Mouse (Mus musculus) cerebellum, adult 8-10 months (tissue): ENCODE data around the gene Serpinf1.
"Not testable (repeated sequence)": the region's sequence is repeated elsewhere in the genome, so short reads cannot be mapped to it uniquely, and the experiment has no call there.

ENCODE experiments used
- DNase-seq: peaks from one replicate; pipeline ENCODE4 v3.0.0; 2022

Serpinf1 gene

DNA sequence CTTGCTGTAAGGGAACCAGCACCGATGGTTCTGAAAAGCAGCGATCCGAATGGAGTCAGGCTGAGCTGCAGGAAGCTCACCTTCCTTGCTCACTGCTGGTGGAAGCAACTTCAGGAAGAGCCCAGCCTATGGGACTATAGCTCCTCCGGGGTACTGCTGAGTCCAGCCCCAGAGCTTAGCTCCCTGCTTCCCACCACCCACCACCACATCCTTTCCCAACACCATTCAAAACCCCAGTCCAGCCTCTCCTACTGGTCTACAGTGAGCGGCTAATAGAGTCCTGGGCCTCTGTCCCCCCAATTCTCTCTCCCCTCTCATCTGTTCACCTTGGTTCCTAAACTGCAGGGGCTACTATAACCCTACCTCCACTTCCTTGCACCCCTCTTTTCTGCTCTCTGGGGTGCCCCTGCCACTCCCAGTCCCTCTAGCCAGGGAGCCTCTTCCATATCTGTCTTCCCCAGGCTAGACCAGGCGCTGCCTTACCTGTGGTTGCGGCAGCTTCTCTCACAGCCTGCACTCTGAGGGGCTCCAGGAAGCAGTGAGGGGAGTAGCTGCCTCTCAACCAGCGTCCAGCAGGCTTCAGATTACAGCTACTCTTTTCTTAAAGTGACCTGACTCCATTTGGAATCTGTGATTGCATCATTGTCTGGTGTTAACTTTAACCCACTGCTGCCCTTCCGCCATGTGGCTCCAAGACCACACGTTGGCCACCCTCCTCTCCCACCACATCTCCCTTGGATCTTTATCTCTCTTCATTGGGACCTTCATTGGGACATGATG is at the start of gene Serpinf1:
Gene Serpinf1, minus strand, starts transcription at position 689 of the 780 bp plus-strand sequence.
- no peak for DNase-seq

- DNase-seq, result no peak
Measured at GRCm38 (mm10) chr11:75470675-75471074, 48.2 kb upstream of the Serpinf1 start.

DNA sequence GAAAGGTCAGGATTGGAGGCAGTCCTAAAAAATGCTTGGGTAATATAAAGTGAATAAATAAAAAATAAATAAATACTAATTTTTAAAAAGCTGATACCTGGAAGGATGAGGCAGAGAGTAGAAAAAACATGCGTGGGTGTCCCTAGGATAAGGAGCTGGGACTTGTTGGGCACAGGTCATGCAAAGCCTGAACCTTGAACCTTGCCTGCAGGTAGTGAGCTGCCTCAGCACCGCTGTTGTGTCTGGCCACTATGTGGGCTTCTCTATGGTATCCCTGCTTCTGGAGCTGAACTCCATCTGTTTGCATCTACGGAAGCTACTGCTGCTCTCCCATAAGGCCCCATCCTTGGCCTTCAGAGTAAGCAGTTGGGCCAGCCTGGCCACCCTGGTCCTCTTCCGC is 46.8 kb upstream of the Serpinf1 start:
- DNase-seq, result no peak

GRCm38 (mm10) chr11:75468410-75468809 is 45.9 kb upstream of the Serpinf1 start:
- no peak for DNase-seq

DNA sequence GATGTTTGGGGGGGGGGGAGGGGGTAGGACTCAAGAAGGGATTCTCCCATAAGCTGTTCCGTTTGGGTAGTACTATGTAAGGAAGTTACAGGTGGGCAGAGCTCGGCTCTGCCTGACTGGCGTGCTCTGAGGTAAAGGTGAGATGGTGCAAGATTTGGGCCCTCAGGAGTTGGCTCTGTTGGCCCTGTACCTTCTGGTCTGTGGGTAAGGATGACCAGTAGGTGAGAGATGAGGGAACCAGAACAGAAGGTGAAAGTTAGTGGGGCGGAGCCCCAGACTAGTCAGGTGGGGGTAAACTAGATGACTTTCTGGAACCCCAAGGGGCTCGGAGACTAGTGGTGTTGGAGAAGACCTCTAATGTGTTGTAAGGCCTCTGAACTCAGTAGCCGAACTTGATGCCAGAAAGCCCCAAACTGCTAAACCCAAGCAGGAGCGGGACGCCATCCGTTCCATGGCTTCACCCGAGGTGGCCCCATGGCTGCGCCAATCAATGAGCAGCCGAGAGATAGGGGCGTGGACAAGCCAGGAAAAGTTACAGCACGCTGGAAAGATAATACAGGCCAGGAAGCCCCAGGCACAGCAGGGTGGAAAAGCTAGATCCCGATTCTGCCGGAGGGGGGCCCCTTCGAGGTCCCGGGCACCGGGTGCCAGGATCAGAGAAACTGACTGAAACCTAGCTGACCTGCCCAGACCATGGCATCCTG is 45.2 kb upstream of the Serpinf1 start:
- no peak for DNase-seq

DNA sequence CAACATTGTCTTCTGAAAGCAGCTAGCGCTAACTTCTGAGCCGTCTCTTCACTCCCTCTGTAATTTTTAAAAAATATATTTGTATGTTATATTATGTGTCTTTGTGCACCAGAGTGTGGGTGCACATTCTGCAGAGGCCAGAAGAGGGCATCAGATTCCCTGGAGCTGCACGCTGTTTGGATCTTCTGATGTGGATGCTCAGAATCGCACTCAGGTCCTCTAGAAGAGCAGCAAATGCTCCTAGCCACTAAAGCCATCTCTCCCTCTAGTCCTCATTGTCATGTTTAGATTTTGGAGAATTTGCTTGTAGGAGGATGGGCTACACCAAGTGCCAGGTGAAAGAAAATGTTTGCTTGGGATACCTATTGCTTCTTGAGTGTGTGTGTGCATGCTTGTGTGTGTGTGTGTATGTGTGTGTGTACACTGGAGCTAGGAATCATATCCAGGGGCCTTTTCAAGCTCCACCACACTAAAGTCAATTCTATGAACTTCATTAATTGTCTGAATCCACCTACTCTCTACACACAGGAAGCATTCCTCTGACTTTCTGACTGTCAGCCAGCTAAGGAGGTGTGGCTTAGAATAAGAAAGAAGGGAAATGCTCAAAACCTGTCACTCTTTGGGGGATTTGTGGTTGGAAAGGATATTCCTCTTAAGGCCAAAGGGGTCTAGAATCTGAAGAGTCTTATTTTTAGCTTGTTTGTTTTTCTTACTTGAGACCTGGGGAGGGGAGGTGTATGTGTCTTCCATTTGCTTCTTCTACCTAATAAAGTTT is 44.4 kb upstream of the Serpinf1 start:
- DNase-seq, result no peak

DNA sequence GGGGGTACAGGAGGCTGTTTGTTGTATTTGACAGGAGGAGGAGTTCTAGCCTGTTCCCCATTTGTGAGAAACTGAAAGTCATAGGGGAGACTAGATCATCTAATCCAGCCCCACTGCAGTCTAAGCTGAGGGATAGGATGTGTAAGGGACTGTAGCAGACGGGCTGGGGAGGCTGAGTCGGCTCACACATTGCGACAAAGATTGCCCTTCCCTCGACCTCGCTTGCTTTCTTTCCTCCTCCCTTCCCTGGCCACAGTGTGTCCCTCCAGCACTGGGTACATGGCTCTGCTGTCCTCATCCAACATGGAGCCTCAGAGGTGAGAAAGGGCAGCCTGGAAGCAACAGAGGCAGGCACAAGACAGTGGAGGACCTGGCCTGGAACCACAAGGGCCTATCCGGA is 42.5 kb upstream of the Serpinf1 start:
- no peak for DNase-seq

DNA sequence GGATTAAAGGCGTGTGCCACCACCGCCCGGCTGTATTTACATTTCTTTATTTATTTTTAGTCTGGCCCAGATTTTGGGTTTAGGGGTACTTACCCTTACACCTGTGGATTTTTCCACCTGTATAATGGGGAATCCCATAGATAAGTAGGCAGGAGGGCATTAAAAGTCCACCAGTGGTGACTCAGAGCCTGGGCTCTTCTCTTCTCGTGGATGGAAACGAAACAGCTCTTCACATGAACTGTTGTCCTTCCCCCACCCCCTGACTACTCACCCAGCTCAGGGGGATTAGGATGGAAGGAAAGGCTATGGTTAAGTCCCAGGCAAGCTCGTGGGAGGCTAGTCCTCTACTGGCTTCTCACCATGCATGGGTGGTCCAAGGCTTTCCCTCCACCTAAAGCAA is 41.9 kb upstream of the Serpinf1 start:
- DNase-seq, result no peak

DNA sequence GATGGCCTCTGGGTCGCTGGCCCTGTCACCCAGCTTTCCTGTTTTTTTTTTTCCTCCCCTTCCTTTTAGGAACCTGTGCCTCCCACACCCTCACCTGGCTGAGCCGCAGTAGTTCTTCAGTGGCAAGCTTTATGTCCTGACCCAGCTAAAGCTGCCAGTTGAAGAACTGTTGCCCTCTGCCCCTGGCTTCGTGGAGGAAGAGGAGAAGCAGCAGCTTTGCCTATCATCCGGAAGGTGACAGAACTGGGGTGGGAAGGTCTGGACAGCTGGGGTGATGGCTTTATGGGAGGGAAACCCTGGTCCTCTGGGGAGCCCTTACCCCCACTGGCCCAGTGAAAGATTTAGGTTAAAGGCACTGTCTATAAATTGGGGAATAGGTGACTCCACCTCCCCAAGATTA is 41.1 kb upstream of the Serpinf1 start:
- DNase-seq, result no peak

- peak; percentile 49 for DNase-seq
Measured at GRCm38 (mm10) chr11:75462865-75463336, 40.4 kb upstream of the Serpinf1 start.

- peak; percentile 62 for DNase-seq
Measured at GRCm38 (mm10) chr11:75462253-75462783, 39.8 kb upstream of the Serpinf1 start.

- DNase-seq, result no peak
Measured at GRCm38 (mm10) chr11:75461743-75462252, 39.3 kb upstream of the Serpinf1 start.

DNA sequence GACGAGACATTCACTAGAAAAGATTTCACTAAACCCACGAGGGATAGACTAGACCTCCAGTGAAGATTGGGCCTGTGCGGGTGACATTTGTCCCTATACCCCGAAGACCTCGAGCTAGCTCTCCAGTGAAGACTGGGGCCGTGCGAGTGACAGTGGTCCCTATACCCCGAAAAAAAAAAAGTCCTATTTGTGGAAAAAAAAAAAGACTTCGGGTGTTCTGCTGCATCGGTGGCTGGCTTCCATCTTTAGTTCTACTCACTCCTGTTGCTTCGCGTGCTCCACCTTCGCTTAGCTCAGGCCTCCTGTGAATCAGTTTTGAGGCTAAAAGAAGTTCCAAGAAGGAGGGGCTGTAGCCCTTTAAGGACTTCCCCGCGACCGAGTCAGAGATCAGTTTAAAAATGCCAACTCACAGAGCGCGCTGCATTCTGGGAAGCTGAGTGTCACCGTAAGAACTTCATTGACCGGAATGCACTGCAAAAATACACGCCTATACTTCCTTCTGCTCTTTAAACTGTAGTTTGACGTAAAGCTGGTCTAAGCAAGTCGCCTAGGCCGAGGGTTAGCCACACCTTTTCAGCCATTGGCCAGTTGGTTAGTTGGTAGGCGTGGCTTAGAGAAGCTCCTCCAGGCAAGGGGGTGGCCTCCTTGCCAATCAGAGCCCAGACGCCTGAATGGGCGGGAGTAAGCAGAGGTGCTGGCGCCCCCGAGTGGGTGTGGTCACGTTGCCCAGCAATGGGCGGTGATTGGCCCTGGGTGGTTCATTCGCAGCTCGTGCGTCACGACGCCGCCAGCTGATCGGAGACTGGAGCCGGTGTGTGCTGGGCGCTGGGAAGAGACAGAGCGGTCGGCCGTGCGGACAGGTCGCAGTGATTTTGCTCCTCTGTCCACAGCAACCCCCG is 38.6 kb upstream of the Serpinf1 start, which contains the start of gene Tlcd2:
Gene Tlcd2, plus strand, starts transcription at position 872 of the 899 bp plus-strand sequence.
- DNase-seq, result peak; percentile 99

- DNase-seq, result peak; percentile 89
Measured at GRCm38 (mm10) chr11:75460103-75460843, 37.8 kb upstream of the Serpinf1 start.

DNA sequence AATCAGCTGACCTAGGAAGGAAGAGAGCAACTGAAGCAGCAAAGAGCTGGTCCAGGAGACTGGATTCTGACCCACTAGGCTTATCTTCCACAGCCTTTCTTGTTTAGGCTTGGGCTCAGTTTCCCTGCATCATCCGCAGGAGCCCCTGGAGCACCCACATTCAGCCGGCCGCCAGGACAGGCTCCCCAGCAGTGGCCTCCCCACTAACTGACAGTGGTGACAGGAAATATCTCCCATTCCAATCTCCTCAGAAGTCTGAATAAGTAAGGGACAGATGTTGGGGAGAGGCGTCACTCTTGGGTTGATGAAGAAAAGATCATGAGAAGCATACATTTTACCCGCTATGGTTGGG is 37.2 kb upstream of the Serpinf1 start:
- DNase-seq, result no peak

DNA sequence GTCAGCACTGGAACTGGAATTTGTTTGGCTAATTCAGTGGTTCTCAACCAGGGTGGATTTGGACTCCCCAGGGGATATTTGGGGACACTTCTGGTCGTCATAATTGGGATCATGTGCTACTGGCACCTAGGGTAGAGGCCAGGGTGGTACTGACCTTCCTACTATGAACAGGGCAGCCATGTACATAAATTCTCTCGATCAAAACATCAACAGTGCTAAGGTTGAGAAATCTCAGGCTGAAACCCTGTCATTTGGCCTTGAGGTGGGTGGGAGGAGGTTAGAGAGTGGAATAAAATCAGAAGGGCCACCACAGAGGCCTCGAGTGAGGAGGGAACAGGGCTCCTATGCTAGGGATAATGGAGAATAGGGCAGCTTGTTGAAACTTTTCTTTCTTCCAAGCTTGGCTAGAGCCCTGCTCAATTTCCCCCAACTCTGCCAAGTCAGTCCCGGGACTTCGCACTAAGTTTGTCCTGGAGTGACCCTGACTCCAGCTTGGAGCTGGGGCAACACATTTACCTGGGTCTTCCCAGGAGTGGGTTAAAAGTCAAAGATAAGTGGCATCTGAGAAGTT is 36.7 kb upstream of the Serpinf1 start:
- DNase-seq, result no peak

DNA sequence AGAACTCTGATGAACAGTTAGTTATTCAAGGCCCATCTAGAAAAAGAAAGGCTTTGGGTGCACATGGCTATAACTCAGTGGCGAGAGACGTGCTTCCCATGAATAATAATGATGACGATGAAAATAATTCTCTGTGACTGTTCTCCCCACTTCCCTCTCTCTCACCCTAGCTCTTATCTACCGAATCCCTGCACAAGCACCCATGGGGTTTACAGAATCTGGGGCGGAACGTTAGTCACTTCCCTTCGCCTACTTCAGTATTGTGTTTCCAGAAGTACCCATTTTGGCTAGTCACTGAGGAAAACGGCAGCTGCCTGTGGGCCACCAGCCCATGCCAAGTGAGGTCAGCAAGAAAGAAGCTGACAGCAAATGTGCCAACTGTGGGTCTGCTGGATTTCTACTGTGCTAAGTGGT is 36.1 kb upstream of the Serpinf1 start:
- no peak for DNase-seq

- no peak for DNase-seq
Measured at GRCm38 (mm10) chr11:75458169-75458568, 35.7 kb upstream of the Serpinf1 start.

- DNase-seq, result no peak
Measured at GRCm38 (mm10) chr11:75456440-75456871, 34.0 kb upstream of the Serpinf1 start.

DNA sequence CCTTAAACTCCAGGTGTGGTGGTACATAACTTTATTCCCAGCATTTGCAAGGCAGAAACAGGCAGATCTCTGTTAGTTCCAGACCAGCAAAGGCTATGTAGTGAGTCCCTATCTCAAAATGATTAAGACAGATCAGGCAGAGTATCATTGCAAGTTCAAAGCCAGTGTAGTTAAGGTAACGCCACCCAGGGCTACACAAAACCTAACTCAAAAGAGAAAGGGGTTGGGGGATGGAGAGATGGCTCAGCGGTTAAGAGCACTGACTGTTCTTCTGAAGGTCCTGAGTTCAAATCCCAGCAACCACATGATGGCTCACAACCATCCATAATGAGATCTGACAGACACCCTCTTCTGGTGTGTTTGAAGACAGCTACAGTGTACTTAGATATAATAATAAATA is 33.5 kb upstream of the Serpinf1 start:
- DNase-seq, result not testable (repeated sequence)
